ENCODE assay signal across 9 mouse cellular contexts in genomic region chr4:102420794-102421397, GRCm38 (mm10).
DNase-seq lines count a peak whose midpoint lies in the region; ATAC-seq and TF ChIP-seq lines count a peak whose summit lies in the region.
"Had no signal": no experiment of that assay in that cellular context is flagged by ENCODE, and none has a peak within 500 bp of the region (broad histone marks: within the 10 kb centered on the region; RNA-seq: fewer than 3 reads in every experiment).

No protein-coding gene starts in this region.

- no peaks in the 10 kb centered on the region for H3K27me3 ChIP-seq in forebrain, embryonic 16.5 days (replicated peaks; ENCODE audit: control insufficient read depth, insufficient read depth, low read length)
- H3K27me3 ChIP-seq in midbrain, embryonic 10.5 days (ENCODE audit: low read depth, poor library complexity, severe bottlenecking) = no peaks in the 10 kb centered on the region
- H3K27me3 ChIP-seq in stomach, embryonic 16.5 days (ENCODE audit: control insufficient read depth, insufficient read depth, low read length) = no peaks in the 10 kb centered on the region
- no peaks in the 10 kb centered on the region for H3K27me3 ChIP-seq in liver, embryonic 11.5 days (replicated peaks; ENCODE audit: control insufficient read depth, insufficient read depth, low read length)

- H3K9ac ChIP-seq in forebrain, embryonic 16.5 days (replicated peaks; ENCODE audit: low read depth, low read length) = peak overlapping the region; percentile 40
- H3K9ac ChIP-seq in stomach, embryonic 16.5 days (ENCODE audit: low read length) = peak overlapping the region; percentile 43; the same call in 1 of the 2 replicates
- no peak overlapping the region for H3K9ac ChIP-seq in liver, embryonic 11.5 days (ENCODE audit: low read depth, low read length)

- H3K4me2 ChIP-seq in forebrain, embryonic 16.5 days (ENCODE audit: low read length) = peak overlapping the region; percentile 49
- H3K4me2 ChIP-seq in stomach, embryonic 16.5 days (ENCODE audit: low read depth, low read length) = peak overlapping the region; percentile 45
- no peak overlapping the region for H3K4me2 ChIP-seq in liver, embryonic 11.5 days

- intact Hi-C loops in left cerebral cortex, adult 2 months (cut with DNase I) = no loop called here

- peak; percentile 55 for ATAC-seq in forebrain, embryonic 16.5 days
- no peak for ATAC-seq in stomach, embryonic 16.5 days (ENCODE audit: insufficient read depth, low FRiP score)
- ATAC-seq in liver, embryonic 11.5 days (replicated peaks; ENCODE audit: low FRiP score) = no peak

- TF ChIP-seq CTCF in left cerebral cortex, adult 2 months (IDR thresholded peaks at IDR 0.05) = no peak

- peak overlapping the region; percentile 47 for H3K27ac ChIP-seq in left cerebral cortex, adult 2 months
- peak overlapping the region; percentile 43; the same call in 1 of the 2 replicates for H3K27ac ChIP-seq in forebrain, embryonic 16.5 days (ENCODE audit: low read length)
- peak overlapping the region; percentile 59 for H3K27ac ChIP-seq in midbrain, embryonic 10.5 days (replicated peaks)
- H3K27ac ChIP-seq in stomach, embryonic 16.5 days (ENCODE audit: low read length) = no peak overlapping the region
- H3K27ac ChIP-seq in liver, embryonic 11.5 days (ENCODE audit: low read depth, low read length) = no peak overlapping the region

- peak overlapping the region; percentile 53 for H3K4me3 ChIP-seq in left cerebral cortex, adult 2 months
- H3K4me3 ChIP-seq in forebrain, embryonic 16.5 days (replicated peaks; ENCODE audit: low read length) = peak overlapping the region; percentile 35
- H3K4me3 ChIP-seq in midbrain, embryonic 10.5 days = peak overlapping the region; percentile 30; the same call in 1 of the 2 replicates
- peak overlapping the region; percentile 20 for H3K4me3 ChIP-seq in stomach, embryonic 16.5 days (replicated peaks; ENCODE audit: low read length)
- no peak overlapping the region for H3K4me3 ChIP-seq in liver, embryonic 11.5 days (ENCODE audit: low read depth, low read length)

- no peaks in the 10 kb centered on the region for H3K9me3 ChIP-seq in forebrain, embryonic 16.5 days (ENCODE audit: control insufficient read depth, low read length)
- no peaks in the 10 kb centered on the region for H3K9me3 ChIP-seq in midbrain, embryonic 10.5 days (replicated peaks)
- no peaks in the 10 kb centered on the region for H3K9me3 ChIP-seq in stomach, embryonic 16.5 days (replicated peaks; ENCODE audit: control insufficient read depth, low read length)
- H3K9me3 ChIP-seq in liver, embryonic 11.5 days (ENCODE audit: control insufficient read depth, low read length) = no peaks in the 10 kb centered on the region

- DNase-seq in left cerebral cortex, adult 2 months (ENCODE audit: extremely low spot score in 1 of 2, low spot score in 2 of 2) = no peak
- DNase-seq in left cerebral cortex, adult 18-20 months (ENCODE audit: low spot score in 2 of 2) = no peak
- peak; percentile 14 for DNase-seq in midbrain, embryonic 10.5 days (ENCODE audit: low spot score)
- no peak for DNase-seq in liver, embryonic 11.5 days (ENCODE audit: low spot score)
- DNase-seq in lung, postnatal 14 days = no peak
- DNase-seq: kidney, adult 18-20 months had no signal

- H3K36me3 ChIP-seq in forebrain, embryonic 16.5 days (ENCODE audit: control insufficient read depth, insufficient read depth) = no peaks in the 10 kb centered on the region
- no peaks in the 10 kb centered on the region for H3K36me3 ChIP-seq in midbrain, embryonic 10.5 days
- H3K36me3 ChIP-seq in stomach, embryonic 16.5 days (ENCODE audit: control insufficient read depth, insufficient read depth, low read length) = no peaks in the 10 kb centered on the region
- H3K36me3 ChIP-seq in liver, embryonic 11.5 days (ENCODE audit: control insufficient read depth, insufficient read depth, low read length) = no peaks in the 10 kb centered on the region
- H3K36me3 ChIP-seq: G1E had no signal

- peaks cover 10% of the 10 kb centered on the region; the same call in 1 of the 2 replicates for H3K4me1 ChIP-seq in forebrain, embryonic 16.5 days (replicated peaks; ENCODE audit: control insufficient read depth, insufficient read depth, low read length)
- peaks cover 31% of the 10 kb centered on the region for H3K4me1 ChIP-seq in midbrain, embryonic 10.5 days
- H3K4me1 ChIP-seq in stomach, embryonic 16.5 days (ENCODE audit: control insufficient read depth, insufficient read depth, low read length) = peaks cover 6% of the 10 kb centered on the region; the same call in 1 of the 2 replicates
- H3K4me1 ChIP-seq in liver, embryonic 11.5 days (replicated peaks; ENCODE audit: control insufficient read depth, insufficient read depth, low read length) = no peaks in the 10 kb centered on the region

- 6% methylated on average over 11 of the region's 11 CpGs for WGBS in forebrain, embryonic 16.5 days
- WGBS in midbrain, embryonic 10.5 days = 31% methylated on average over 11 of the region's 11 CpGs
- 38% methylated on average over 11 of the region's 11 CpGs for WGBS in stomach, embryonic 16.5 days
- 74% methylated on average over 11 of the region's 11 CpGs for WGBS in liver, embryonic 11.5 days

Comparison
In these comparisons a context has a peak if more than half of its experiments do, and no peak if none do; other contexts are left out.
1. H3K27ac ChIP-seq: peak in left cerebral cortex, adult 2 months (single experiment), forebrain, embryonic 16.5 days (single experiment) and midbrain, embryonic 10.5 days (single experiment); none in stomach, embryonic 16.5 days (single experiment) and liver, embryonic 11.5 days (single experiment).